In the genomic region with DNA sequence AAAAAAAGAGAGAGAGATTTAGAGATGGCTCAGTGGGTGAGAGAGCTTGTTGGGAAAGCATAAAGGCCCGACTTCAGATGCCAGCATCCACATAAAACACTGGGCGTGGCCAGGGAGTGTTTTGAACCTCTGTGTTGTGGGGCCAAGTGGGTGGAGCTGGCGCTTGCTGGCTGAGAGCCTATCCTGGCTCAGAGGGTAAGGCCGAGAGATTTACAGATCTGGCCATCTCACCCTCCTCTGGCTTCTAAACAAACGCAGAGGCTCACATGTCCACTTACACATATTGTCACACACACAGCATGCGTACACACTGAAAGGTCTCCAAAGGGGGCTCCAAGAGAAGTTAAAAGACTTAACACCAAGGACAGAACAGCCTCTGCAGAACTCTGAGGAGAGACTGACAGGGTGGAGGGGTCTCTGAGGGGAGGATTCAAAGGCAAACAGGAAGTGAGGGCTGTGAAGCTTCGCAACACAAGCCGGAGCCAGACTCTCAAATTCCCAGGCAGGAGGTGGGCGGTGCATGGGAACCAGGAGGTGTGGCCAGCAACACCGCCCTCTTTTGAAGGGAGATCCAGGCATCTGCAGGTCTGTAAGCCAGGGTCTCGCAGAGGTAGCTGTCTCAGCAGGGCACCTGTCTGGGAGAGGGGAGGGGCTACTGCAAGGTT, we compare ENCODE assay signal across 8 mouse cellular contexts.
A peak's percentile ranks its signal among the peaks of the same experiment; 100 is the strongest.
DNase-seq lines count a peak whose midpoint lies in the region; ATAC-seq lines count a peak whose summit lies in the region.

No protein-coding gene starts in this region.

- 3% methylated on average over 11 of the region's 11 CpGs for WGBS in forebrain, embryonic 11.5 days
- 3% methylated on average over 11 of the region's 11 CpGs for WGBS in limb, embryonic 12.5 days

- H3K4me2 ChIP-seq in forebrain, embryonic 11.5 days (ENCODE audit: low read depth, low read length, severe bottlenecking): peak overlapping the region; percentile 35; the same call in 1 of the 2 replicates
- H3K4me2 ChIP-seq in limb, embryonic 12.5 days: peak overlapping the region; percentile 49

- H3K36me3 ChIP-seq in forebrain, embryonic 11.5 days (ENCODE audit: control insufficient read depth, insufficient read depth, low read length): no peaks in the 10 kb centered on the region
- H3K36me3 ChIP-seq in limb, embryonic 12.5 days: no peaks in the 10 kb centered on the region

- ATAC-seq in forebrain, embryonic 11.5 days (replicated peaks; ENCODE audit: low FRiP score): peak; percentile 84
- peak; percentile 56; the same call in 1 of the 2 replicates for ATAC-seq in limb, embryonic 12.5 days (ENCODE audit: insufficient number of reproducible peaks, insufficient read depth, low FRiP score, low TSS enrichment, low read depth)

- no peak overlapping the region; the same call in 1 of the 2 replicates for H3K4me3 ChIP-seq in forebrain, embryonic 11.5 days (ENCODE audit: low read depth, low read length)
- peak overlapping the region; percentile 12 for H3K4me3 ChIP-seq in limb, embryonic 12.5 days (replicated peaks)

- DNase-seq in kidney, adult 9 months: peak; percentile 3
- DNase-seq in kidney, adult 11 months: no peak
- peak; percentile 82 for DNase-seq in forebrain, embryonic 11.5 days (ENCODE audit: low spot score)
- peak; percentile 42 for DNase-seq in neural tube, embryonic 10.5 days (ENCODE audit: extremely low spot score, low spot score)
- no peak for DNase-seq in cerebellum, adult 11 months
- no peak for DNase-seq in spleen, postnatal 4 days (ENCODE audit: low spot score in 2 of 2)
- DNase-seq in left cerebral cortex, adult 18-20 months (ENCODE audit: low spot score in 2 of 2): no peak

- no peak overlapping the region for H3K9ac ChIP-seq in forebrain, embryonic 11.5 days (ENCODE audit: low read length)
- no peak overlapping the region for H3K9ac ChIP-seq in limb, embryonic 12.5 days (replicated peaks)

- no peaks in the 10 kb centered on the region for H3K27me3 ChIP-seq in forebrain, embryonic 11.5 days (ENCODE audit: control insufficient read depth, insufficient read depth, low read length)
- H3K27me3 ChIP-seq in limb, embryonic 12.5 days: no peaks in the 10 kb centered on the region

- H3K27ac ChIP-seq in forebrain, embryonic 11.5 days (ENCODE audit: low read depth, low read length): peak overlapping the region; percentile 46; the same call in 1 of the 2 replicates
- H3K27ac ChIP-seq in limb, embryonic 12.5 days: no peak overlapping the region

- no peaks in the 10 kb centered on the region; the same call in 1 of the 2 replicates for H3K9me3 ChIP-seq in forebrain, embryonic 11.5 days (ENCODE audit: control insufficient read depth, low read length)
- H3K9me3 ChIP-seq in limb, embryonic 12.5 days: 0 out of 2 replicates have a peak, but pooled peaks cover 4% of the 10 kb centered on the region

- peaks cover 5% of the 10 kb centered on the region; the same call in 1 of the 2 replicates for H3K4me1 ChIP-seq in forebrain, embryonic 11.5 days (replicated peaks; ENCODE audit: control insufficient read depth, insufficient read depth, low read length)
- peaks cover 16% of the 10 kb centered on the region for H3K4me1 ChIP-seq in limb, embryonic 12.5 days (replicated peaks)

Comparison
In these comparisons a context has a peak if more than half of its experiments do, and no peak if none do; other contexts are left out.
1. DNase-seq: peak in kidney, adult 9 months (single experiment), forebrain, embryonic 11.5 days (single experiment) and neural tube, embryonic 10.5 days (single experiment); none in kidney, adult 11 months (single experiment), cerebellum, adult 11 months (single experiment), spleen, postnatal 4 days (0 of 2) and left cerebral cortex, adult 18-20 months (0 of 2).